Mouse (Mus musculus) midbrain, postnatal 0 days (tissue): ENCODE measurements around the gene Sos2. TPM values are rescaled to one million over a fixed set of nuclear protein-coding genes. Genes with fewer than 3 reads are reported as not detected.
A peak's percentile ranks its signal among the peaks of the same experiment; 100 is the strongest.
"Not testable (repeated sequence)": the region's sequence is repeated elsewhere in the genome, so short reads cannot be mapped to it uniquely, and the experiment has no call there.

Experiments used
- ATAC-seq: fragments of 200-750 bp; cut with Nextera tagmentation; 2 replicates; pipeline ENCODE4 v1.8.0; 2017; ENCODE audit warnings: moderate number of reproducible peaks, mild to moderate bottlenecking, moderate TSS enrichment, moderate library complexity; ENCODE audit not compliant: low FRiP score
- DNase-seq: peaks from one replicate; pipeline ENCODE4 v3.0.0-alpha.2; 2015; ENCODE audit warnings: low spot score
- H3K27ac ChIP-seq: fragments of 300-500 bp; sonication (generic); 2 replicates; pipeline ENCODE4 v1.5.1; 2014; ENCODE audit warnings: low read depth, mild to moderate bottlenecking, low read length, mixed read lengths
- H3K27me3 ChIP-seq: fragments of 300-500 bp; sonication (generic); 2 replicates; pipeline ENCODE4 v1.6.1; 2014; ENCODE audit warnings: low read length, control low read depth, mixed read lengths; ENCODE audit not compliant: insufficient read depth
- H3K36me3 ChIP-seq: fragments of 300-500 bp; sonication (generic); 2 replicates; pipeline ENCODE4 v1.6.1; 2014; ENCODE audit warnings: low read length, control low read depth, mixed read lengths; ENCODE audit not compliant: insufficient read depth
- H3K4me1 ChIP-seq: fragments of 300-500 bp; sonication (generic); 2 replicates; pipeline ENCODE4 v1.6.1; 2014; ENCODE audit warnings: mild to moderate bottlenecking, control low read depth, antibody characterized with exemption, low read length, mixed read lengths; ENCODE audit not compliant: insufficient read depth
- H3K4me2 ChIP-seq: fragments of 300-500 bp; sonication (generic); 2 replicates; pipeline ENCODE4 v1.6.1; 2014; ENCODE audit warnings: low read depth, mild to moderate bottlenecking, low read length, mixed read lengths; ENCODE audit not compliant: poor library complexity, severe bottlenecking
- H3K4me3 ChIP-seq: fragments of 300-500 bp; sonication (generic); 2 replicates; pipeline ENCODE4 v1.5.1; 2014; ENCODE audit warnings: low read depth, mild to moderate bottlenecking, low read length, moderate library complexity
- H3K9ac ChIP-seq: fragments of 300-500 bp; sonication (generic); replicated peaks from 2 replicates; pipeline ENCODE4 v1.6.1; 2014; ENCODE audit warnings: mild to moderate bottlenecking, low read length, moderate library complexity, mixed read lengths; ENCODE audit not compliant: poor library complexity, severe bottlenecking
- H3K9me3 ChIP-seq: fragments of 300-500 bp; sonication (generic); 2 replicates; pipeline ENCODE4 v1.6.1; 2016; ENCODE audit warnings: low read length, control low read depth
- CTCF ChIP-seq: IDR thresholded peaks from 2 replicates; pipeline ENCODE4 v1.5.1; 2016; ENCODE audit warnings: antibody characterized with exemption, mild to moderate bottlenecking
- WGBS: fragments of 180-500 bp; shearing (Covaris S2); extraction: QIAGEN DNeasy Blood & Tissue Kit; methylation state at CpG from one replicate; pipeline ENCODE4 v1.1.7; 2014; 5-methylcytosine and 5-hydroxymethylcytosine counted together
- polyA plus RNA-seq: library from polyadenylated mRNA; unstranded; fragments of >200 nt; fragmentation: Nextera tagmentation; extraction: Ambion mirVana; gene quantifications from 2 replicates; pipeline ENCODE4 v1.2.1, GENCODE M21; 2015
- total RNA-seq: library from RNA; depleted of rRNA; stranded (reverse); fragments of >200 nt; gene quantifications from 2 replicates; pipeline ENCODE4 v1.2.3, GENCODE M21; 2014

The Sos2 gene
- total and polyA plus RNA-seq, 2 experiments from 2014 or later = 7.7 to 32.3 TPM

- Histone ChIP-seq H3K9ac (no peak overlapping the region), H3K9me3 (no peaks in the 10 kb centered on the region), H3K27ac (no peak overlapping the region), H3K4me2 (no peak overlapping the region), H3K4me3 (no peak overlapping the region), H3K27me3 (no peaks in the 10 kb centered on the region), H3K4me1 (no peaks in the 10 kb centered on the region), H3K36me3 (no peaks in the 10 kb centered on the region)
- no peak for ATAC-seq
- TF ChIP-seq CTCF = no peak
- DNase-seq = no peak
- WGBS = 96% methylated on average over 5 of the region's 5 CpGs
These were observed 14.9 kb downstream of the Sos2 start for GRCm38 (mm10) chr12:69666721-69667120.

GRCm38 (mm10) chr12:69661658-69662057 lies 20.0 kb downstream of the Sos2 start:
- no peak for DNase-seq
- Histone ChIP-seq H3K27me3 (no peaks in the 10 kb centered on the region), H3K27ac (no peak overlapping the region), H3K4me3 (no peak overlapping the region), H3K36me3 (no peaks in the 10 kb centered on the region), H3K4me2 (no peak overlapping the region), H3K4me1 (no peaks in the 10 kb centered on the region), H3K9ac (no peak overlapping the region), H3K9me3 (no peaks in the 10 kb centered on the region)
- TF ChIP-seq CTCF = no peak
- WGBS = 99% methylated on average over 5 of the region's 5 CpGs
- ATAC-seq = no peak

- not testable (repeated sequence) for H3K9me3 ChIP-seq, H3K4me2 ChIP-seq, H3K27me3 ChIP-seq, H3K27ac ChIP-seq, H3K36me3 ChIP-seq, H3K4me3 ChIP-seq, H3K9ac ChIP-seq, H3K4me1 ChIP-seq
- DNase-seq (peak; percentile 8), ATAC-seq (peak; percentile 86)
These were observed 27.7 kb downstream of the Sos2 start for GRCm38 (mm10) chr12:69653973-69654372.

- TF ChIP-seq CTCF = no peak
- Histone ChIP-seq H3K4me1 (no peaks in the 10 kb centered on the region), H3K4me2 (no peak overlapping the region), H3K27me3 (no peaks in the 10 kb centered on the region), H3K9ac (no peak overlapping the region), H3K9me3 (no peaks in the 10 kb centered on the region; the same call in 1 of the 2 replicates), H3K4me3 (no peak overlapping the region), H3K27ac (no peak overlapping the region), H3K36me3 (peaks cover 25% of the 10 kb centered on the region)
- DNase-seq (no peak), ATAC-seq (no peak)
- 95% methylated on average over 8 of the region's 8 CpGs for WGBS
These were observed 32.1 kb downstream of the Sos2 start for GRCm38 (mm10) chr12:69649511-69649910.

GRCm38 (mm10) chr12:69645821-69646616 lies 35.6 kb downstream of the Sos2 start:
- no peaks in the 10 kb centered on the region for H3K9me3 ChIP-seq
- ATAC-seq = no peak
- no peaks in the 10 kb centered on the region for H3K27me3 ChIP-seq
- no peak for DNase-seq
- H3K4me3 ChIP-seq = no peak overlapping the region
- TF ChIP-seq CTCF = no peak
- no peaks in the 10 kb centered on the region for H3K4me1 ChIP-seq
- H3K9ac ChIP-seq = no peak overlapping the region
- peaks cover 21% of the 10 kb centered on the region for H3K36me3 ChIP-seq
- 90% methylated on average over 8 of the region's 8 CpGs for WGBS
- no peak overlapping the region for H3K4me2 ChIP-seq
- no peak overlapping the region; the same call in 1 of the 2 replicates for H3K27ac ChIP-seq

GRCm38 (mm10) chr12:69644877-69645276 lies 36.8 kb downstream of the Sos2 start:
- ATAC-seq (no peak), DNase-seq (peak; percentile 44)
- H3K27me3 ChIP-seq = no peaks in the 10 kb centered on the region
- no peaks in the 10 kb centered on the region for H3K9me3 ChIP-seq
- H3K4me3 ChIP-seq = no peak overlapping the region
- no peak overlapping the region for H3K9ac ChIP-seq
- H3K27ac ChIP-seq = no peak overlapping the region
- no peak overlapping the region for H3K4me2 ChIP-seq
- WGBS = 71% methylated on average over 3 of the region's 3 CpGs
- no peak for TF ChIP-seq CTCF
- no peaks in the 10 kb centered on the region for H3K4me1 ChIP-seq
- peaks cover 23% of the 10 kb centered on the region for H3K36me3 ChIP-seq
